Mouse (Mus musculus): ENCODE results near the gene Ptprj. TPM values are rescaled to one million over a fixed set of nuclear protein-coding genes. Genes with fewer than 3 reads are reported as not detected.

Ptprj gene
- total and polyA plus RNA-seq, 3 experiments, result 6.9 to 8.9 (median 7.3) TPM

- dilution Hi-C loops (cut with MboI; ENCODE audit: extremely low pct_ligation_motif_present, extremely low pct_unique_long_range_greater_than_20kb, low sequenced_read_pairs) (no loop called here), in situ Hi-C loops (cut with MboI; ENCODE audit: low pct_ligation_motif_present, low pct_unique_long_range_greater_than_20kb, low sequenced_read_pairs) (no loop called here)
- no peaks in the 10 kb centered on the region for H3K36me3 ChIP-seq (replicated peaks in 1 of 2; ENCODE audit: control insufficient read depth in 1 of 2, insufficient read depth in 1 of 2, low read length in 1 of 2)
- no peak overlapping the region for H3K4me3 ChIP-seq (replicated peaks in 1 of 3; ENCODE audit: low read depth in 2 of 3, low read length in 2 of 3, poor library complexity in 1 of 3)
- TF ChIP-seq MAX (IDR thresholded peaks at IDR 0.05; ENCODE audit: low read length) (0 out of 2 replicates have a peak, but pooled peaks have one; percentile 20), NRF1 (IDR thresholded peaks at IDR 0.05; ENCODE audit: low read depth, low read length) (no peak)
- H3K9me3 ChIP-seq (replicated peaks; ENCODE audit: low read length), result no peaks in the 10 kb centered on the region
- H3K27me3 ChIP-seq (replicated peaks), result no peaks in the 10 kb centered on the region
- peaks cover 12% of the 10 kb centered on the region for H3K79me2 ChIP-seq (replicated peaks; ENCODE audit: control insufficient read depth, extremely low read depth, insufficient read depth, poor library complexity, severe bottlenecking)
- no peak overlapping the region for H3K27ac ChIP-seq (ENCODE audit: insufficient read depth, low read depth)
- H3K4me1 ChIP-seq (ENCODE audit: control insufficient read depth in 1 of 2, insufficient read depth in 2 of 2), result peaks cover 17 to 76% of the 10 kb centered on the region in 2 experiments
- no peak overlapping the region for H3K9ac ChIP-seq (ENCODE audit: insufficient read depth, low read depth)
- DNase-seq (ENCODE audit: extremely low read depth), result no peak
- no peak overlapping the region for H3K4me2 ChIP-seq (ENCODE audit: insufficient read depth, low read depth, poor library complexity, severe bottlenecking)
These were observed 45.7 kb downstream of the Ptprj start for GRCm38 (mm10) chr2:90534751-90535150.

GRCm38 (mm10) chr2:90533944-90534343 lies 46.5 kb downstream of the Ptprj start:
- H3K9me3 ChIP-seq (replicated peaks; ENCODE audit: low read length), result peaks cover 4% of the 10 kb centered on the region
- no peak overlapping the region for H3K27ac ChIP-seq (ENCODE audit: insufficient read depth, low read depth)
- no peak overlapping the region for H3K9ac ChIP-seq (ENCODE audit: insufficient read depth, low read depth)
- peaks cover 17 to 80% of the 10 kb centered on the region in 2 experiments for H3K4me1 ChIP-seq (ENCODE audit: control insufficient read depth in 1 of 2, insufficient read depth in 2 of 2)
- H3K4me2 ChIP-seq (ENCODE audit: insufficient read depth, low read depth, poor library complexity, severe bottlenecking), result no peak overlapping the region
- H3K36me3 ChIP-seq (replicated peaks in 1 of 2; ENCODE audit: control insufficient read depth in 1 of 2, insufficient read depth in 1 of 2, low read length in 1 of 2), result no peaks in the 10 kb centered on the region
- H3K79me2 ChIP-seq (replicated peaks; ENCODE audit: control insufficient read depth, extremely low read depth, insufficient read depth, poor library complexity, severe bottlenecking), result peaks cover 10% of the 10 kb centered on the region
- dilution Hi-C loops (cut with MboI; ENCODE audit: extremely low pct_ligation_motif_present, extremely low pct_unique_long_range_greater_than_20kb, low sequenced_read_pairs), result no loop called here
- H3K4me3 ChIP-seq (replicated peaks in 1 of 3; ENCODE audit: low read depth in 2 of 3, low read length in 2 of 3, poor library complexity in 1 of 3), result no peak overlapping the region
- in situ Hi-C loops (cut with MboI; ENCODE audit: low pct_ligation_motif_present, low pct_unique_long_range_greater_than_20kb, low sequenced_read_pairs), result no loop called here
- no peaks in the 10 kb centered on the region for H3K27me3 ChIP-seq (replicated peaks)
- DNase-seq (ENCODE audit: extremely low read depth), result peak; percentile 61
- TF ChIP-seq MEF2A (IDR thresholded peaks at IDR 0.05; ENCODE audit: borderline replicate concordance, low read depth, low read length) (no peak; the same call in 1 of the 2 replicates), BHLHE40 (IDR thresholded peaks at IDR 0.05; ENCODE audit: low read depth, low read length) (0 out of 2 replicates have a peak, but pooled peaks have one; percentile 3), MYC (IDR thresholded peaks at IDR 0.05; ENCODE audit: low read depth, low read length) (no peak), RAD21 (IDR thresholded peaks at IDR 0.05; ENCODE audit: low read depth, low read length) (peak; percentile 21), EP300 (IDR thresholded peaks at IDR 0.05; ENCODE audit: low read length) (peak; percentile 35), SMC3 (IDR thresholded peaks at IDR 0.05; ENCODE audit: low read depth, low read length) (peak; percentile 12; the same call in 1 of the 2 replicates), USF1 (IDR thresholded peaks at IDR 0.05; ENCODE audit: low read depth, low read length) (no peak), ZKSCAN1 (IDR thresholded peaks at IDR 0.05; ENCODE audit: borderline replicate concordance, low read depth, low read length) (no peak), ETS1 (conservative IDR thresholded peaks at IDR 0.05; ENCODE audit: low read depth, low read length) (peak; percentile 28), MAFK (IDR thresholded peaks at IDR 0.05; ENCODE audit: insufficient replicate concordance, low read length) (no peak), CTCF (conservative IDR thresholded peaks at IDR 0.05 in 1 of 2, IDR thresholded peaks at IDR 0.05 in 1 of 2; ENCODE audit: low read depth in 2 of 2, low read length in 2 of 2) (peak in 1 of 2 experiments; percentile 46; a peak in 2 of 4 replicates)

- peaks cover 4% of the 10 kb centered on the region for H3K9me3 ChIP-seq (replicated peaks; ENCODE audit: low read length)
- H3K27ac ChIP-seq (ENCODE audit: insufficient read depth, low read depth), result no peak overlapping the region
- no peaks in the 10 kb centered on the region for H3K27me3 ChIP-seq (replicated peaks)
- H3K36me3 ChIP-seq (replicated peaks in 1 of 2; ENCODE audit: control insufficient read depth in 1 of 2, insufficient read depth in 1 of 2, low read length in 1 of 2), result no peaks in the 10 kb centered on the region
- no peak overlapping the region for H3K4me3 ChIP-seq (replicated peaks in 1 of 3; ENCODE audit: low read depth in 2 of 3, low read length in 2 of 3, poor library complexity in 1 of 3)
- no peak overlapping the region for H3K9ac ChIP-seq (ENCODE audit: insufficient read depth, low read depth)
- H3K4me2 ChIP-seq (ENCODE audit: insufficient read depth, low read depth, poor library complexity, severe bottlenecking), result no peak overlapping the region
- dilution Hi-C loops (cut with MboI; ENCODE audit: extremely low pct_ligation_motif_present, extremely low pct_unique_long_range_greater_than_20kb, low sequenced_read_pairs), result no loop called here
- DNase-seq (ENCODE audit: extremely low read depth), result peak; percentile 45
- peaks cover 19 to 84% of the 10 kb centered on the region in 2 experiments for H3K4me1 ChIP-seq (ENCODE audit: control insufficient read depth in 1 of 2, insufficient read depth in 2 of 2)
- H3K79me2 ChIP-seq (replicated peaks; ENCODE audit: control insufficient read depth, extremely low read depth, insufficient read depth, poor library complexity, severe bottlenecking), result peaks cover 11% of the 10 kb centered on the region
- in situ Hi-C loops (cut with MboI; ENCODE audit: low pct_ligation_motif_present, low pct_unique_long_range_greater_than_20kb, low sequenced_read_pairs), result no loop called here
- TF ChIP-seq MAFK (IDR thresholded peaks at IDR 0.05; ENCODE audit: insufficient replicate concordance, low read length), result no peak
- TF ChIP-seq ZNF384 (IDR thresholded peaks at IDR 0.05; ENCODE audit: low read depth, low read length), result peak; percentile 72
These were observed 48.4 kb downstream of the Ptprj start for GRCm38 (mm10) chr2:90532095-90532494.

Data from CH12.LX (cell line).